Mouse (Mus musculus): ENCODE data around the gene Dbx2.

GRCm38 (mm10) chr15:95660368-95660767 lies 4.6 kb upstream of the Dbx2 start:
- TF ChIP-seq CTCF (IDR thresholded peaks at IDR 0.05) (no peak), EP300 (IDR thresholded peaks at IDR 0.05) (no peak)

Measured in lung, postnatal 0 days (tissue).